Mouse (Mus musculus) kidney, postnatal 0 days (tissue): ENCODE results near the gene Acly. TPM values are rescaled to one million over a fixed set of nuclear protein-coding genes. Genes with fewer than 3 reads are reported as not detected.

Experiments
- ATAC-seq: fragments of 200-750 bp; cut with Nextera tagmentation; replicated peaks from 2 replicates; pipeline ENCODE4 v1.8.0; 2017; ENCODE audit warnings: low read depth, moderate number of reproducible peaks, moderate TSS enrichment, moderate library complexity; ENCODE audit not compliant: low FRiP score
- DNase-seq: peaks from one replicate; pipeline ENCODE4 v3.0.0-alpha.2; 2016; ENCODE audit warnings: low spot score
- H3K27ac ChIP-seq: fragments of 300-500 bp; sonication (generic); 2 replicates; pipeline ENCODE4 v1.5.1; 2014; ENCODE audit warnings: mild to moderate bottlenecking
- H3K27me3 ChIP-seq: fragments of 300-500 bp; sonication (generic); 2 replicates; pipeline ENCODE4 v1.6.1; 2014; ENCODE audit warnings: low read length, mixed read lengths; ENCODE audit not compliant: insufficient read depth
- H3K36me3 ChIP-seq: fragments of 300-500 bp; sonication (generic); 2 replicates; pipeline ENCODE4 v1.6.1; 2014; ENCODE audit warnings: low read length, mixed read lengths; ENCODE audit not compliant: insufficient read depth
- H3K4me1 ChIP-seq: fragments of 300-500 bp; sonication (generic); replicated peaks from 2 replicates; pipeline ENCODE4 v1.6.1; 2014; ENCODE audit warnings: antibody characterized with exemption, low read length, mixed read lengths; ENCODE audit not compliant: insufficient read depth
- H3K4me2 ChIP-seq: fragments of 300-500 bp; sonication (generic); 2 replicates; pipeline ENCODE4 v1.6.1; 2014; ENCODE audit warnings: mild to moderate bottlenecking, low read length, moderate library complexity, mixed read lengths
- H3K4me3 ChIP-seq: fragments of 300-500 bp; sonication (generic); replicated peaks from 2 replicates; pipeline ENCODE4 v1.5.1; 2014; ENCODE audit warnings: low read depth, low read length
- H3K9ac ChIP-seq: fragments of 300-500 bp; sonication (generic); 2 replicates; pipeline ENCODE4 v1.6.1; 2014; ENCODE audit warnings: low read depth, low read length
- H3K9me3 ChIP-seq: fragments of 300-500 bp; sonication (generic); replicated peaks from 2 replicates; pipeline ENCODE4 v1.6.1; 2016; ENCODE audit warnings: low read length, inconsistent platforms, mixed read lengths
- CTCF ChIP-seq: IDR thresholded peaks from 2 replicates; pipeline ENCODE4 v1.5.1; 2016; ENCODE audit warnings: antibody characterized with exemption, low read depth, mild to moderate bottlenecking, moderate library complexity
- WGBS: fragments of 180-500 bp; shearing (Covaris S2); extraction: QIAGEN DNeasy Blood & Tissue Kit; methylation state at CpG from one replicate; pipeline ENCODE4 v1.1.7; 2014; 5-methylcytosine and 5-hydroxymethylcytosine counted together
- polyA plus RNA-seq: library from polyadenylated mRNA; unstranded; fragments of >200 nt; fragmentation: Nextera tagmentation; extraction: Ambion mirVana; gene quantifications from 2 replicates; pipeline ENCODE4 v1.2.1, GENCODE M21; 2015

Gene Acly
- polyA plus RNA-seq, 1 experiment from 2014 or later = 86.4 TPM

- TF ChIP-seq CTCF = peak; percentile 94
- Histone ChIP-seq H3K9me3 (no peaks in the 10 kb centered on the region), H3K36me3 (no peaks in the 10 kb centered on the region), H3K9ac (no peak overlapping the region), H3K4me2 (peak overlapping the region; percentile 43), H3K4me3 (peak overlapping the region; percentile 13; the same call in 1 of the 2 replicates), H3K27ac (no peak overlapping the region), H3K4me1 (0 out of 2 replicates have a peak, but pooled peaks cover 7% of the 10 kb centered on the region), H3K27me3 (no peaks in the 10 kb centered on the region; the same call in 1 of the 2 replicates)
- peak; percentile 93 for DNase-seq
- 11% methylated on average over 8 of the region's 8 CpGs for WGBS
- no peak for ATAC-seq
These were observed 42.8 kb upstream of the Acly start for GRCm38 (mm10) chr11:100570430-100571201.

DNA sequence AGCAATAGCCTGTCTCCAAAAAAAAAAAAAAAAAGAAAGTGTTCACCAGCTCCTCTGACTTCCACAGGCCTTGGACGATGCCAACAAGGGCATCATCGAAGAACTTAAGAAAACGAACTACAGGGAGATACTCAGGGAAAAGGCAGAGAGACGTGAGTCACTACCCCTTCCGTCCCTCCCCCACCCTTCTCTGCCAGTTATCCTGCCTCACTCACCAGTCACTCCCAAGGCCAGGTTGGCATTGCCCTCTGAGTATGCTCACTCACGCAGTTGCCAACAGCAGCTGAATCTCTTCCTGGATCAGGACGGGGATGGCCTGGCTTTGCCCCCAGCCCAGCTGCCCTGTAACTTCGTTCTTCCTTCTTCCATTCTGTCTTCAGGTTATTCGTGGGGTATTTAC, 42.0 kb upstream of the Acly start:
- TF ChIP-seq CTCF = no peak
- no peaks in the 10 kb centered on the region for H3K9me3 ChIP-seq
- 58% methylated on average over 9 of the region's 9 CpGs for WGBS

DNA sequence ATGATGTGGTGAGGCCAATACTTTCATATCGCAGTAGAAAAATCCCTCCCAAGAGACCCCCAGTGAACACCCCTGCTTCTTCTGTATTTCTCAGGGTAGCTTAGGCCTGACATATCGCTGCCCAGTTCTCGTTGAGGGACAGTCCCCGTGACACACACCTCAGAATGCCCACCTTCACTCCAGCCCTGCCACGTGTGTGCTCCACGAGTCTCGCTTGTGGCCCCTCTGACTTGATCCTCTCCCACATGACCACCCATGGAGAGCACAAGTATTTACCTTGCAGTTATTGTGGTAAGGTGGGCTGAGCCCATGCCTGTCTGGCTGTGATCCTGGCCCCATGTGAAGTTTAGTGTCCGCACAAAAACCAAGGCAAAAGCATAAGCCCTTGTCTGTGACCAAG, 40.9 kb upstream of the Acly start:
- 79% methylated on average over 8 of the region's 8 CpGs for WGBS
- Histone ChIP-seq H3K27me3 (no peaks in the 10 kb centered on the region; the same call in 1 of the 2 replicates), H3K27ac (no peak overlapping the region), H3K4me1 (0 out of 2 replicates have a peak, but pooled peaks cover 7% of the 10 kb centered on the region), H3K9ac (no peak overlapping the region), H3K9me3 (no peaks in the 10 kb centered on the region), H3K4me2 (no peak overlapping the region), H3K36me3 (no peaks in the 10 kb centered on the region), H3K4me3 (no peak overlapping the region)
- no peak for ATAC-seq
- TF ChIP-seq CTCF = no peak
- no peak for DNase-seq

More for the DNA sequence above, 42.0 kb upstream of the Acly start:
- Histone ChIP-seq H3K36me3 (no peaks in the 10 kb centered on the region), H3K4me1 (0 out of 2 replicates have a peak, but pooled peaks cover 7% of the 10 kb centered on the region), H3K4me3 (no peak overlapping the region), H3K9ac (no peak overlapping the region), H3K27me3 (no peaks in the 10 kb centered on the region; the same call in 1 of the 2 replicates), H3K4me2 (no peak overlapping the region), H3K27ac (no peak overlapping the region)
- ATAC-seq (no peak), DNase-seq (no peak)

DNA sequence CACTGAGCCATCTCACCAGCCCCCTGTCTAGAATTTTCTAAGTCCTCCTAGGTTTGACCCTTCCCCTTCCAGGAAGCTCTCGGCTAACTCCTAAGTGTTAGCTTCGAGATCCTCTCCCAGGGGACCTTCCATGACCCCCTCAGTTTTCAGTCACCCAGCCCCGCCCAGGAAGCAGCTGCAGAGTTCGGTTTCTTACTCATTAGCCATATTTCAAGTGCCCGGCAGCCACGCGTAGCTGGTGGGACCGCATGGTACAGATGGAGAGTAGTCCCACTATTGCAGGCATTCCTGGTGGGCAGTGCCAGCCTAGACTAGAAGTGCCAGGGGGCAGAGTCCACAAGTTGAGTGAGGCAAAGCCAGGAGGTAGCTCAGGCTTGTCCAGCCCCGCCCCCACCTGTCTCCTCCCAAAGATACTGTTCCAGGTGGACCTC, 40.0 kb upstream of the Acly start:
- H3K9me3 ChIP-seq = no peaks in the 10 kb centered on the region
- H3K9ac ChIP-seq = no peak overlapping the region
- DNase-seq (peak; percentile 28), ATAC-seq (peak; percentile 71)
- WGBS = 23% methylated on average over 9 of the region's 9 CpGs
- no peak for TF ChIP-seq CTCF
- 0 out of 2 replicates have a peak, but pooled peaks cover 7% of the 10 kb centered on the region for H3K4me1 ChIP-seq
- no peak overlapping the region for H3K4me3 ChIP-seq
- no peak overlapping the region for H3K27ac ChIP-seq
- no peak overlapping the region for H3K4me2 ChIP-seq
- no peaks in the 10 kb centered on the region; the same call in 1 of the 2 replicates for H3K27me3 ChIP-seq
- no peaks in the 10 kb centered on the region for H3K36me3 ChIP-seq

DNA sequence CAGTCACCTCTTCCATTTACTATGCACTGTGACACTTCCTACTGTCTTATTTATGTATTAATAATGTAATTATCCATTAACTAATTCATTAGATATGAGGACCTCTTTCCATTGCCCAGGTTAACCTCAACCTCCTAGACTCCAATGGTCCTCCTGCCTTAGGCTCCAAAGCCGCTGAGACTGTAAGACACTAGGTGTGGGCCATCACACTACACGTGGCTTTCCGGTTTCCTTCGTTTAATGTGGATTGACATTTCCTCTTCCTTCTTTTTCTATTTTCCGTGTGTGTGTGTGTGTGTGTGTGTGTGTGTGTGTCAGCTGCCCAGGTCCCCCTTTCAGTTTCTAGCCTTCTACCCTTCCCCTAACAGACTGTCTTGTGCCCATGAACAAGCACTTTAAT, 39.4 kb upstream of the Acly start:
- no peak for TF ChIP-seq CTCF
- Histone ChIP-seq H3K4me1 (0 out of 2 replicates have a peak, but pooled peaks cover 7% of the 10 kb centered on the region), H3K27ac (no peak overlapping the region), H3K4me3 (no peak overlapping the region), H3K4me2 (no peak overlapping the region), H3K9me3 (no peaks in the 10 kb centered on the region), H3K9ac (no peak overlapping the region), H3K27me3 (no peaks in the 10 kb centered on the region; the same call in 1 of the 2 replicates), H3K36me3 (no peaks in the 10 kb centered on the region)
- ATAC-seq = no peak
- no peak for DNase-seq
- WGBS = 68% methylated on average over 5 of the region's 5 CpGs

DNA sequence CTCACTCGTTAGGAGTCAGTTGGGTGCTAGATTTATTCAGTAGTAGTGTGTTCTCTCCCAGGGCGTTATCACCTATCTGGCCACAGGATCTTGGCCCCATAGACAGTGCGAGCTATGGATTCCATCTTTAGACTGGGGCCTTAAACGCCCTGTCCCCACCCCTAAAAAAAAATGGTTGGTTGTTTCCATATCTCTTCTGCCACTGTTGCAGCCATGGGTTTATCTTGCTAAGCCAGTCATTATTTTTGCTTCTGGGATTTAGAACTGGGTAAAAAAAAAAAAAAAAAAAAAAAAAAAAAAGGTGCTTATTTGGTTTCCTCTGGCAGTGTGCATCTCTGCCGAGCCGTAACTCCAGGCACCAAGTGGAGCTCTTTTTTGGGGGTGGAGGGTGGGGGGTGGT, 36.9 kb upstream of the Acly start:
- Histone ChIP-seq H3K27me3 (no peaks in the 10 kb centered on the region), H3K36me3 (no peaks in the 10 kb centered on the region), H3K27ac (no peak overlapping the region), H3K9me3 (no peaks in the 10 kb centered on the region), H3K4me1 (no peaks in the 10 kb centered on the region), H3K4me2 (no peak overlapping the region), H3K9ac (no peak overlapping the region), H3K4me3 (no peak overlapping the region)
- 87% methylated on average over 6 of the region's 6 CpGs for WGBS
- no peak for TF ChIP-seq CTCF
- DNase-seq (no peak), ATAC-seq (no peak)
